Mouse (Mus musculus) frontal cortex, adult 2 months (tissue): Measurements from ENCODE around the gene Zdhhc1. TPM values are rescaled to one million over a fixed set of nuclear protein-coding genes. Genes with fewer than 3 reads are reported as not detected.

Experiments
- DNase-seq, 2 experiments: peaks; one replicate each; pipeline ENCODE4 v3.0.0; 2022; ENCODE audit warnings: low spot score in 1 of 2; ENCODE audit errors: extremely low spot score in 1 of 2
- polyA plus RNA-seq: library from polyadenylated mRNA; depleted of rRNA; stranded (reverse); fragments of >200 nt; gene quantifications from 2 replicates; pipeline ENCODE4 v1.2.3, GENCODE M21; 2012; rRNA removed

Gene Zdhhc1
- polyA plus RNA-seq, 1 experiment = 75.3 TPM

DNA sequence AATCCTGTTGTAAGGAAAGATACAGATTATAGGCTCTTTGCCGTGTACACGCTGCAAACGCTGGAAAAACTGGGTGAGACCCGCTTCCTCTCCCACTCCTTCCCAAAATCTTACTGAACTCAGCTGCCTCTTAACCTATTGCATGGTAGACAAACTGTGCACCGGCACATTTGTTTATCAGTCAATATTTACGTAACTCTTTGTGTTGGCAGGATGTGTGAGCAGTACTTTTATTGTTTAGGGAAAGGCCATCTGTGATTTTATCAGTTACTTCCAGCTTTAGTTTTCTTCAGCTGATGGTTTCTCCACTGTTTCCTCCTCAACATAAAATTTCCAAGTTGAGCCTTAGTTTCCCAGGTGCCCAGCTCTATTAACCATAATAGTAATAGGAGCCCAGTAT is 69.8 kb downstream of the Zdhhc1 start:
- DNase-seq = no peak

Other genes starting within 250 kb of the Zdhhc1 start
- 3.9 and 4.5 TPM in 2 replicates for gene B3gnt9, start 241.7 kb downstream of the Zdhhc1 start, polyA plus RNA-seq
- gene Tradd, start 232.3 kb downstream of the Zdhhc1 start, polyA plus RNA-seq = 8.4 and 8.7 TPM in 2 replicates
- 2.0 and 2.1 TPM in 2 replicates for gene Fbxl8, start 232.3 kb downstream of the Zdhhc1 start, polyA plus RNA-seq
- gene Hsf4, start 227.1 kb downstream of the Zdhhc1 start, polyA plus RNA-seq = 20.2 and 20.7 TPM in 2 replicates
- 13.4 and 14.2 TPM in 2 replicates for gene Nol3, start 220.8 kb downstream of the Zdhhc1 start, polyA plus RNA-seq
- gene 4931428F04Rik, start 207.0 kb downstream of the Zdhhc1 start, polyA plus RNA-seq = 33.3 and 33.4 TPM in 2 replicates
- gene Exoc3l, start 200.8 kb downstream of the Zdhhc1 start, polyA plus RNA-seq = 2.2 and 2.4 TPM in 2 replicates
- gene E2f4, start 199.2 kb downstream of the Zdhhc1 start, polyA plus RNA-seq = 59.9 and 67.7 TPM in 2 replicates
- gene Elmo3, start 191.3 kb downstream of the Zdhhc1 start, polyA plus RNA-seq = 2.4 and 2.6 TPM in 2 replicates
- gene Lrrc29, start 170.6 kb downstream of the Zdhhc1 start, polyA plus RNA-seq = 3.5 and 4.8 TPM in 2 replicates
- 73.1 and 74.3 TPM in 2 replicates for gene Tmem208, start 170.5 kb downstream of the Zdhhc1 start, polyA plus RNA-seq
- 3.8 and 4.2 TPM in 2 replicates for gene Fhod1, start 148.9 kb downstream of the Zdhhc1 start, polyA plus RNA-seq
- 26.1 and 26.4 TPM in 2 replicates for gene Slc9a5, start 148.1 kb downstream of the Zdhhc1 start, polyA plus RNA-seq
- gene Plekhg4, start 123.6 kb downstream of the Zdhhc1 start, polyA plus RNA-seq = 3.2 TPM in 2 replicates
- gene Kctd19, start 83.4 kb downstream of the Zdhhc1 start, polyA plus RNA-seq = not detected in 2 replicates
- gene Lrrc36, start 83.3 kb downstream of the Zdhhc1 start, polyA plus RNA-seq = 0.34 and 0.53 TPM in 2 replicates
- gene Tppp3, start 25.4 kb downstream of the Zdhhc1 start, polyA plus RNA-seq = 66.7 and 76.4 TPM in 2 replicates
- 0.21 and 0.22 TPM in 2 replicates for gene Hsd11b2, start 21.9 kb upstream of the Zdhhc1 start, polyA plus RNA-seq
- gene Atp6v0d1, start 69.1 kb upstream of the Zdhhc1 start, polyA plus RNA-seq = 334 and 339 TPM in 2 replicates
- gene Ripor1, start 108.4 kb upstream of the Zdhhc1 start, polyA plus RNA-seq = 52.0 and 52.1 TPM in 2 replicates
- gene Ctcf, start 139.7 kb upstream of the Zdhhc1 start, polyA plus RNA-seq = 34.9 and 37.1 TPM in 2 replicates
- 0.25 and 0.36 TPM in 2 replicates for gene Agrp, start 140.5 kb upstream of the Zdhhc1 start, polyA plus RNA-seq
- 33.6 and 37.2 TPM in 2 replicates for gene Carmil2, start 189.4 kb upstream of the Zdhhc1 start, polyA plus RNA-seq
- gene Acd, start 204.2 kb upstream of the Zdhhc1 start, polyA plus RNA-seq = 42.5 and 46.0 TPM in 2 replicates
- gene Pard6a, start 204.2 kb upstream of the Zdhhc1 start, polyA plus RNA-seq = 49.5 and 57.0 TPM in 2 replicates
- 0.38 and 0.92 TPM in 2 replicates for gene 4933405L10Rik, start 210.8 kb upstream of the Zdhhc1 start, polyA plus RNA-seq
- 15.6 and 16.0 TPM in 2 replicates for gene Enkd1, start 211.3 kb upstream of the Zdhhc1 start, polyA plus RNA-seq